Mouse (Mus musculus) MEL (cell line): Measurements from ENCODE around the gene Ssr2. TPM values are rescaled to one million over a fixed set of nuclear protein-coding genes. Genes with fewer than 3 reads are reported as not detected.

ENCODE experiments used
- DNase-seq: peaks from one replicate; pipeline ENCODE4 v3.0.0; 2011; ENCODE audit warnings: low read depth, low spot score
- H3K27ac ChIP-seq: 2 replicates; pipeline ENCODE4 v1.5.1; 2012; ENCODE audit warnings: low read depth, mild to moderate bottlenecking, control low read depth, low read length, moderate library complexity; ENCODE audit not compliant: control insufficient read depth
- H3K27me3 ChIP-seq, 2 experiments: fragments of 150-350 bp in 1 of 2; sonication (generic) in 1 of 2; 2 replicates each; pipeline ENCODE4 v1.6.1; 2012; ENCODE audit warnings: low read length in 2 of 2, mild to moderate bottlenecking in 2 of 2, improper control_type of control experiment in 1 of 2, moderate library complexity in 1 of 2; ENCODE audit not compliant: insufficient read depth in 2 of 2, control insufficient read depth in 1 of 2
- H3K36me3 ChIP-seq, 2 experiments: 2 replicates each; pipeline ENCODE4 v1.6.1; 2012 to 2014; ENCODE audit warnings: low read length in 2 of 2, improper control_type of control experiment in 1 of 2, inconsistent platforms in 1 of 2, mild to moderate bottlenecking in 1 of 2; ENCODE audit not compliant: insufficient read depth in 2 of 2, control insufficient read depth in 1 of 2
- H3K4me1 ChIP-seq, 2 experiments: fragments of 150-350 bp in 1 of 2; sonication (generic) in 1 of 2; 2 replicates each; pipeline ENCODE4 v1.6.1; 2012; ENCODE audit warnings: low read length in 2 of 2, improper control_type of control experiment in 1 of 2, mild to moderate bottlenecking in 1 of 2; ENCODE audit not compliant: insufficient read depth in 2 of 2, control insufficient read depth in 1 of 2
- H3K4me3 ChIP-seq, 2 experiments: fragments of 150-350 bp in 1 of 2; sonication (generic) in 1 of 2; 2 replicates each; pipeline ENCODE4 v1.5.1; 2012; ENCODE audit warnings: low read depth in 2 of 2, low read length in 2 of 2, mild to moderate bottlenecking in 2 of 2, moderate library complexity in 2 of 2, control low read depth in 1 of 2, improper control_type of control experiment in 1 of 2; ENCODE audit not compliant: control insufficient read depth in 1 of 2, insufficient read depth in 1 of 2
- H3K79me2 ChIP-seq: 2 replicates; pipeline ENCODE4 v1.6.1; 2012; ENCODE audit warnings: mild to moderate bottlenecking, low read length, moderate library complexity; ENCODE audit not compliant: control insufficient read depth, poor library complexity, insufficient read depth
- H3K9ac ChIP-seq: 2 replicates; pipeline ENCODE4 v1.6.1; 2012; ENCODE audit warnings: low read depth, mild to moderate bottlenecking, control low read depth, low read length, moderate library complexity; ENCODE audit not compliant: control insufficient read depth, poor library complexity, severe bottlenecking
- H3K9me3 ChIP-seq: fragments of 150-350 bp; sonication (generic); replicated peaks from 2 replicates; pipeline ENCODE4 v1.6.1; 2012; ENCODE audit warnings: mild to moderate bottlenecking, low read length, improper control_type of control experiment, moderate library complexity; ENCODE audit not compliant: insufficient read depth
- CHD1 ChIP-seq: IDR thresholded peaks from 2 replicates; pipeline ENCODE4 v1.6.1; 2012; ENCODE audit warnings: low read depth, mild to moderate bottlenecking, inconsistent platforms, low read length, improper control_type of control experiment
- GATA1 ChIP-seq: IDR thresholded peaks from 2 replicates; pipeline ENCODE4 v1.6.1; 2011; ENCODE audit warnings: low read depth, low read length, improper control_type of control experiment
- MAZ ChIP-seq: IDR thresholded peaks from 2 replicates; pipeline ENCODE4 v1.6.1; 2012; ENCODE audit warnings: low read depth, mild to moderate bottlenecking, inconsistent platforms, low read length, improper control_type of control experiment
- MXI1 ChIP-seq: IDR thresholded peaks from 2 replicates; pipeline ENCODE4 v1.6.1; 2011; ENCODE audit warnings: mild to moderate bottlenecking, low read depth, low read length, improper control_type of control experiment
- MYC ChIP-seq: IDR thresholded peaks from 2 replicates; pipeline ENCODE4 v1.6.1; 2011; ENCODE audit warnings: low read depth, mild to moderate bottlenecking, low read length, improper control_type of control experiment, moderate library complexity
- NRF1 ChIP-seq: IDR thresholded peaks from 2 replicates; pipeline ENCODE4 v1.6.1; 2014; ENCODE audit warnings: low read depth, mild to moderate bottlenecking, inconsistent platforms, low read length, improper control_type of control experiment, moderate library complexity; ENCODE audit not compliant: poor library complexity, insufficient read depth, severe bottlenecking
- POLR2AphosphoS5 ChIP-seq: IDR thresholded peaks from 2 replicates; pipeline ENCODE4 v1.6.1; 2012; ENCODE audit warnings: low read depth, borderline replicate concordance, mild to moderate bottlenecking, inconsistent platforms, low read length, moderate library complexity, mixed read lengths
- RAD21 ChIP-seq: IDR thresholded peaks from 2 replicates; pipeline ENCODE4 v1.6.1; 2011; ENCODE audit warnings: mild to moderate bottlenecking, low read depth, low read length, improper control_type of control experiment
- SMC3 ChIP-seq: IDR thresholded peaks from 2 replicates; pipeline ENCODE4 v1.6.1; 2011; ENCODE audit warnings: low read depth, low read length, improper control_type of control experiment
- TAL1 ChIP-seq: IDR thresholded peaks from 2 replicates; pipeline ENCODE4 v1.6.1; 2012; ENCODE audit warnings: mild to moderate bottlenecking, inconsistent platforms, low read length, moderate library complexity, mixed read lengths
- UBTF ChIP-seq: IDR thresholded peaks from 2 replicates; pipeline ENCODE4 v1.6.1; 2012; ENCODE audit warnings: low read depth, mild to moderate bottlenecking, inconsistent platforms, low read length, improper control_type of control experiment, moderate library complexity, borderline replicate concordance; ENCODE audit not compliant: insufficient read depth
- ZNF384 ChIP-seq: IDR thresholded peaks from 2 replicates; pipeline ENCODE4 v1.6.1; 2012; ENCODE audit warnings: low read depth, mild to moderate bottlenecking, inconsistent platforms, low read length, improper control_type of control experiment
- polyA plus RNA-seq, 2 experiments: library from polyadenylated mRNA; stranded (reverse) in 1 of 2; unstranded in 1 of 2; fragments of >175 nt in 1 of 2; fragments of >200 nt in 1 of 2; gene quantifications; 2 replicates each; pipeline versions ENCODE4 v1.2.1 to v1.2.4; 2012; ENCODE audit warnings: low replicate concordance in 2 of 2, low read depth in 1 of 2; ENCODE audit not compliant: insufficient read length in 2 of 2, insufficient read depth in 1 of 2, missing spikeins in 1 of 2
- total RNA-seq: library from RNA; depleted of rRNA; stranded (reverse); fragments of 300-350 nt; gene quantifications from 2 replicates; pipeline ENCODE4 v1.2.3, GENCODE M21; 2012

The Ssr2 gene
- total and polyA plus RNA-seq, 3 experiments = 176 to 706 (median 594) TPM

GRCm38 (mm10) chr3:88561989-88562388 lies 13.7 kb upstream of the Ssr2 start:
- H3K9ac ChIP-seq = no peak overlapping the region
- no peak for DNase-seq
- no peaks in the 10 kb centered on the region for H3K79me2 ChIP-seq
- peaks cover 0 to 47% of the 10 kb centered on the region in 2 experiments; a peak in 2 of 4 replicates for H3K36me3 ChIP-seq
- H3K27me3 ChIP-seq = no peaks in the 10 kb centered on the region
- no peaks in the 10 kb centered on the region for H3K4me1 ChIP-seq
- no peaks in the 10 kb centered on the region for H3K9me3 ChIP-seq
- no peak overlapping the region for H3K4me3 ChIP-seq
- no peak for TF ChIP-seq NRF1
- TF ChIP-seq, all 39 proteins: peak for 0
- no peak overlapping the region for H3K27ac ChIP-seq

- Histone ChIP-seq H3K4me3 (no peak overlapping the region), H3K4me1 (no peaks in the 10 kb centered on the region), H3K36me3 (peaks cover 0 to 47% of the 10 kb centered on the region in 2 experiments; a peak in 2 of 4 replicates), H3K27me3 (no peaks in the 10 kb centered on the region), H3K9ac (no peak overlapping the region), H3K27ac (no peak overlapping the region), H3K79me2 (no peaks in the 10 kb centered on the region), H3K9me3 (no peaks in the 10 kb centered on the region)
- no peak for DNase-seq
- TF ChIP-seq MYC = no peak
- no peak for TF ChIP-seq RAD21
- TF ChIP-seq SMC3 = no peak
- TF ChIP-seq UBTF = no peak
- no peak for TF ChIP-seq GATA1
- no peak for TF ChIP-seq MAZ
- no peak for TF ChIP-seq ZNF384
- no peak for TF ChIP-seq MXI1
These were observed 12.2 kb upstream of the Ssr2 start for GRCm38 (mm10) chr3:88563442-88563841.

GRCm38 (mm10) chr3:88563966-88564365 lies 11.7 kb upstream of the Ssr2 start:
- peaks cover 0 to 50% of the 10 kb centered on the region in 2 experiments; a peak in 2 of 4 replicates for H3K36me3 ChIP-seq
- no peak overlapping the region for H3K9ac ChIP-seq
- no peaks in the 10 kb centered on the region for H3K79me2 ChIP-seq
- H3K27me3 ChIP-seq = no peaks in the 10 kb centered on the region
- no peak for DNase-seq
- no peaks in the 10 kb centered on the region for H3K4me1 ChIP-seq
- TF ChIP-seq POLR2AphosphoS5 (no peak), TAL1 (no peak), MXI1 (no peak), CHD1 (no peak)
- TF ChIP-seq, all 39 proteins: peak for 0
- H3K9me3 ChIP-seq = no peaks in the 10 kb centered on the region
- no peak overlapping the region for H3K4me3 ChIP-seq
- no peak overlapping the region for H3K27ac ChIP-seq
